Mouse (Mus musculus): Measurements from ENCODE around the gene Grwd1. TPM values are rescaled to one million over a fixed set of nuclear protein-coding genes. Genes with fewer than 3 reads are reported as not detected.

Gene Grwd1
- total RNA-seq, 1 experiment: 107 TPM

- in situ Hi-C loops (cut with MboI; ENCODE audit: low sequenced_read_pairs in 2 of 2, unreplicated experiment in 2 of 2): no loop called here
- Histone ChIP-seq H3K27ac (ENCODE audit: insufficient read depth, low read depth, low read length, poor library complexity, severe bottlenecking) (no peak overlapping the region), H3K4me3 (ENCODE audit: insufficient read depth in 1 of 2, low read depth in 1 of 2, low read length in 2 of 2, poor library complexity in 1 of 2, severe bottlenecking in 1 of 2) (peak overlapping the region; percentile 54 to 73), H3K9ac (ENCODE audit: insufficient read depth, low read depth, low read length, poor library complexity, severe bottlenecking) (peak overlapping the region; percentile 59), H3K36me3 (ENCODE audit: control insufficient read depth, insufficient read depth, low read length, poor library complexity, severe bottlenecking) (peaks cover 9% of the 10 kb centered on the region), H3K9me3 (ENCODE audit: control insufficient read depth, insufficient read depth, low read depth, low read length) (no peaks in the 10 kb centered on the region), H3K4me1 (ENCODE audit: control insufficient read depth in 2 of 2, insufficient read depth in 2 of 2, low read length in 2 of 2, poor library complexity in 1 of 2) (peaks cover 0 to 6% of the 10 kb centered on the region in 2 experiments; a peak in 2 of 4 replicates)
- TF ChIP-seq HCFC1 (IDR thresholded peaks at IDR 0.05; ENCODE audit: borderline replicate concordance, insufficient read depth, low read length) (no peak), MAFK (IDR thresholded peaks at IDR 0.05; ENCODE audit: insufficient read depth, low read depth, low read length) (no peak), ZNF384 (IDR thresholded peaks at IDR 0.05; ENCODE audit: low read depth, low read length) (no peak), CHD2 (IDR thresholded peaks at IDR 0.05; ENCODE audit: low read depth, low read length) (no peak), ZC3H11A (IDR thresholded peaks at IDR 0.05; ENCODE audit: borderline replicate concordance, low read depth, low read length) (no peak)
- no peak for DNase-seq (ENCODE audit: low read depth, low spot score)
Observed at GRCm38 (mm10) chr7:45833148-45833790, 2.5 kb upstream of the Grwd1 start.

DNA sequence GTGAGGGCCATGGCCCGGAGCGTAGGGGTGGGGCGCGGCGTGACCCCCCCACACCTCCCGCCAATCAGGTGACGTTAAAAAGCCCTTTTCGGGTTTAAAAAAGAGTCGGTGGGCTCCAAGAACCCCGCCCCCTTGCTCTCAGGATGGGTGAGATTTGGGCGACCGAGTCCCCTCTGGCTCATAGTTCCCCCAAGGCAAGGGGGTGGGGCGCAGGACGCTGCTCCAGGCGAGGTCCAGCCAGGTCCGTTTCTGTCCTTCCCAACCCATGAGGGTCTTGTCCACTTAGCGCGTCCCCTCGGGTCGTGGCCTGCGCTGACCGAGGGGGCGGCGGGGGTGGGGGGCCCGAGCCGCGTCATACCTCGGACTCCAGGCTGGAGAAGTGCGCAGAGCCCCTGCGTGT, 1.7 kb upstream of the Grwd1 start:
- TF ChIP-seq ZNF384 (IDR thresholded peaks at IDR 0.05; ENCODE audit: low read depth, low read length) (no peak), ZC3H11A (IDR thresholded peaks at IDR 0.05; ENCODE audit: borderline replicate concordance, low read depth, low read length) (no peak), CHD2 (IDR thresholded peaks at IDR 0.05; ENCODE audit: low read depth, low read length) (no peak), MAFK (IDR thresholded peaks at IDR 0.05; ENCODE audit: insufficient read depth, low read depth, low read length) (no peak)
- Histone ChIP-seq H3K9me3 (ENCODE audit: control insufficient read depth, insufficient read depth, low read depth, low read length) (no peaks in the 10 kb centered on the region), H3K9ac (ENCODE audit: insufficient read depth, low read depth, low read length, poor library complexity, severe bottlenecking) (no peak overlapping the region), H3K27ac (ENCODE audit: insufficient read depth, low read depth, low read length, poor library complexity, severe bottlenecking) (no peak overlapping the region), H3K36me3 (ENCODE audit: control insufficient read depth, insufficient read depth, low read length, poor library complexity, severe bottlenecking) (peaks cover 16% of the 10 kb centered on the region), H3K4me1 (ENCODE audit: control insufficient read depth in 2 of 2, insufficient read depth in 2 of 2, low read length in 2 of 2, poor library complexity in 1 of 2) (peaks cover 0 to 6% of the 10 kb centered on the region in 2 experiments; a peak in 2 of 4 replicates), H3K4me3 (ENCODE audit: insufficient read depth in 1 of 2, low read depth in 1 of 2, low read length in 2 of 2, poor library complexity in 1 of 2, severe bottlenecking in 1 of 2) (peak overlapping the region; percentile 45 to 73; a peak in 3 of 4 replicates)
- in situ Hi-C loops (cut with MboI; ENCODE audit: low sequenced_read_pairs in 2 of 2, unreplicated experiment in 2 of 2): no loop called here
- no peak for DNase-seq (ENCODE audit: low read depth, low spot score)

DNA sequence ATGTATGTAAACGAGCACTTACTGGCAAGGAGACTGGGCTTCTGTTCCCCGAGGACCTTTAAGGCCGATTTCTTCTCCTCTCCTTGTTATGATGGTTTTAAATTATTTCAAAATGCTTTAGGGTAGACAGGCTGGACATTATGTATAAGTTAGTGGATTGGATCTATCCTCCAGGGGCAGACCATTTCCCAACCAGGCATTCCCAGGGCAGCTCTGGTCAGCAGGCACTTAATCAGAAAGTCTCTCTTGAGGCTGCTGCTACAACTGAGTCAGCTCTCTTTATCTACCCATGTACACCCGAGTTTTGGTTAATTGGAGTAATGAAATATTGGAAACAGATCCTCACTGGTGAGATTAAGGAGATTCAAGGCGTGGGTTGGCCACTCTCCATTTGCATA, 383 bp upstream of the Grwd1 start:
- H3K36me3 ChIP-seq (ENCODE audit: control insufficient read depth, insufficient read depth, low read length, poor library complexity, severe bottlenecking): peaks cover 29% of the 10 kb centered on the region
- H3K9ac ChIP-seq (ENCODE audit: insufficient read depth, low read depth, low read length, poor library complexity, severe bottlenecking): no peak overlapping the region
- no peaks in the 10 kb centered on the region for H3K9me3 ChIP-seq (ENCODE audit: control insufficient read depth, insufficient read depth, low read depth, low read length)
- H3K27ac ChIP-seq (ENCODE audit: insufficient read depth, low read depth, low read length, poor library complexity, severe bottlenecking): no peak overlapping the region
- peak overlapping the region; percentile 97 to 99; a peak in 3 of 4 replicates for H3K4me3 ChIP-seq (ENCODE audit: insufficient read depth in 1 of 2, low read depth in 1 of 2, low read length in 2 of 2, poor library complexity in 1 of 2, severe bottlenecking in 1 of 2)
- no peak for DNase-seq (ENCODE audit: low read depth, low spot score)
- no peak for TF ChIP-seq ZNF384 (IDR thresholded peaks at IDR 0.05; ENCODE audit: low read depth, low read length)
- no peak for TF ChIP-seq HCFC1 (IDR thresholded peaks at IDR 0.05; ENCODE audit: borderline replicate concordance, insufficient read depth, low read length)
- TF ChIP-seq ZC3H11A (IDR thresholded peaks at IDR 0.05; ENCODE audit: borderline replicate concordance, low read depth, low read length): no peak
- no peak for TF ChIP-seq CHD2 (IDR thresholded peaks at IDR 0.05; ENCODE audit: low read depth, low read length)
- TF ChIP-seq MAFK (IDR thresholded peaks at IDR 0.05; ENCODE audit: insufficient read depth, low read depth, low read length): no peak
- in situ Hi-C loops (cut with MboI; ENCODE audit: low sequenced_read_pairs in 2 of 2, unreplicated experiment in 2 of 2): no loop called here
- H3K4me1 ChIP-seq (ENCODE audit: control insufficient read depth in 2 of 2, insufficient read depth in 2 of 2, low read length in 2 of 2, poor library complexity in 1 of 2): peaks cover 0 to 6% of the 10 kb centered on the region in 2 experiments; a peak in 2 of 4 replicates

DNA sequence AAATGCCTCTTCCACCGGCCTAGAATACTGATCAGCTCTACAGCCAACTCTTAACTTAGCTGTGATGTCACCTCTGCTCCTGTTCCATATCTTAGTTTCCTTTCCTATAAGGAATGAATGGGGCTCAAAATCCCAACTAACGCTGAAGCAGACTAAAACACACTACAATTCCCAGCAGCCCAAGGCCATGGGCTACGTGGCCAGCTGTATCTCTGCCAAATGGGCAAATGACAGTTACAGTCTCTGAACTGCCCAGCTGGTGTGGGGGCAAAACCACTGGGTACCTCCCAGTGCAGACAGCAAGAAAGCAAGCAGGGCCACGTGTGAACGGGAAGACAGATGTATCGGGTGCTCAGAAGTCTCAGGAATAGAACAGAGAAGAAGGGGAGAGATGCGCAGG, 4.1 kb downstream of the Grwd1 start:
- Histone ChIP-seq H3K4me1 (ENCODE audit: control insufficient read depth in 2 of 2, insufficient read depth in 2 of 2, low read length in 2 of 2, poor library complexity in 1 of 2) (peaks cover 0 to 4% of the 10 kb centered on the region in 2 experiments; a peak in 1 of 4 replicates), H3K9ac (ENCODE audit: insufficient read depth, low read depth, low read length, poor library complexity, severe bottlenecking) (no peak overlapping the region), H3K27ac (ENCODE audit: insufficient read depth, low read depth, low read length, poor library complexity, severe bottlenecking) (no peak overlapping the region), H3K9me3 (ENCODE audit: control insufficient read depth, insufficient read depth, low read depth, low read length) (no peaks in the 10 kb centered on the region), H3K4me3 (ENCODE audit: insufficient read depth in 1 of 2, low read depth in 1 of 2, low read length in 2 of 2, poor library complexity in 1 of 2, severe bottlenecking in 1 of 2) (no peak overlapping the region), H3K36me3 (ENCODE audit: control insufficient read depth, insufficient read depth, low read length, poor library complexity, severe bottlenecking) (peaks cover 62% of the 10 kb centered on the region)
- no peak for DNase-seq (ENCODE audit: low read depth, low spot score)
- TF ChIP-seq ZC3H11A (IDR thresholded peaks at IDR 0.05; ENCODE audit: borderline replicate concordance, low read depth, low read length) (no peak), MAFK (IDR thresholded peaks at IDR 0.05; ENCODE audit: insufficient read depth, low read depth, low read length) (no peak)
- in situ Hi-C loops (cut with MboI; ENCODE audit: low sequenced_read_pairs in 2 of 2, unreplicated experiment in 2 of 2): no loop called here

DNA sequence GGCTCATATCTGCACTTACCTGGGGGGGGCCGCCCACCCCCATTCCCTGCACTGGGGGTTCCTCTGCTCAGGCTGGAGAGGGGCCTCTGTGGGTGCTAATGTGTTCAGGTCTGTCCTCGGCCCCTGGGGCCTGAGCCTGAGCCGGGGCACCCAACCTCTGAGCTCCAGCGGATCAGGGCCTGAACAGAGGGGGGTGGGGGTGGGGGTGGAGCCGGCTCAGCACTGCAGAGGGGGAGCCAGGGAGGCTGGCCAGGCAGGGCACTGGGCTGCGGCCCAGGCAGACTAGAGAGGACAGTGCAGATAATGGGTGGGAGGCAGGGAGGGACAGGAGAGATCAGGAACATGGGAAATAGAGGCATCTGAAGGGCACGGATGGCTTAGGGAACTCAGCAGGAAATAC, 6.1 kb downstream of the Grwd1 start, which contains the start of gene Kcnj14:
TSS of gene Kcnj14 (minus strand) at position 185 of the 400 bp plus-strand sequence.
- Histone ChIP-seq H3K36me3 (ENCODE audit: control insufficient read depth, insufficient read depth, low read length, poor library complexity, severe bottlenecking) (peaks cover 62% of the 10 kb centered on the region), H3K4me3 (ENCODE audit: insufficient read depth in 1 of 2, low read depth in 1 of 2, low read length in 2 of 2, poor library complexity in 1 of 2, severe bottlenecking in 1 of 2) (no peak within 1 kb of the TSS), H3K9me3 (ENCODE audit: control insufficient read depth, insufficient read depth, low read depth, low read length) (no peaks in the 10 kb centered on the region), H3K27ac (ENCODE audit: insufficient read depth, low read depth, low read length, poor library complexity, severe bottlenecking) (no peak within 1 kb of the TSS), H3K4me1 (ENCODE audit: control insufficient read depth in 2 of 2, insufficient read depth in 2 of 2, low read length in 2 of 2, poor library complexity in 1 of 2) (peaks cover 0 to 4% of the 10 kb centered on the region in 2 experiments; a peak in 1 of 4 replicates), H3K9ac (ENCODE audit: insufficient read depth, low read depth, low read length, poor library complexity, severe bottlenecking) (no peak within 1 kb of the TSS)
- no peak for DNase-seq (ENCODE audit: low read depth, low spot score)
- TF ChIP-seq ZNF384 (IDR thresholded peaks at IDR 0.05; ENCODE audit: low read depth, low read length): no peak
- no peak for TF ChIP-seq CHD2 (IDR thresholded peaks at IDR 0.05; ENCODE audit: low read depth, low read length)
- no peak for TF ChIP-seq ZC3H11A (IDR thresholded peaks at IDR 0.05; ENCODE audit: borderline replicate concordance, low read depth, low read length)
- no peak for TF ChIP-seq HCFC1 (IDR thresholded peaks at IDR 0.05; ENCODE audit: borderline replicate concordance, insufficient read depth, low read length)
- TF ChIP-seq MAFK (IDR thresholded peaks at IDR 0.05; ENCODE audit: insufficient read depth, low read depth, low read length): no peak
- in situ Hi-C loops (cut with MboI; ENCODE audit: low sequenced_read_pairs in 2 of 2, unreplicated experiment in 2 of 2): no loop called here

Measured in ES-E14 (cell line).